Mouse (Mus musculus): Measurements from ENCODE around the gene Il13. TPM values are rescaled to one million over a fixed set of nuclear protein-coding genes. Genes with fewer than 3 reads are reported as not detected.
A peak's percentile ranks its signal among the peaks of the same experiment; 100 is the strongest.

Gene Il13
- total RNA-seq, 2 experiments from 2014 or later: not detected

- DNase-seq: peak; percentile 56
- intact Hi-C loops (cut with DNase I): no loop called here
Observed at GRCm38 (mm10) chr11:53590368-53590768, 44.1 kb downstream of the Il13 start.

- DNase-seq: no peak
- intact Hi-C loops (cut with DNase I): loop anchor here (5.0 kb wide), 1 partner anchor 116 kb away; the partner anchor contains the start of gene Gm9837
Observed at GRCm38 (mm10) chr11:53588279-53588678, 46.2 kb downstream of the Il13 start.

GRCm38 (mm10) chr11:53585510-53585909 lies 49.0 kb downstream of the Il13 start:
- no peak for DNase-seq
- intact Hi-C loops (cut with DNase I): loop anchor here (5.0 kb wide), 1 partner anchor 113 kb away; the partner anchor contains the start of gene Gm9837

- peak; percentile 6 for DNase-seq
- intact Hi-C loops (cut with DNase I): loop anchor here (5.0 kb wide), 1 partner anchor 113 kb away; the partner anchor contains the start of gene Gm9837
Observed at GRCm38 (mm10) chr11:53584849-53585248, 49.7 kb downstream of the Il13 start.

- intact Hi-C loops (cut with DNase I): no loop called here
- DNase-seq: peak; percentile 10
Observed at GRCm38 (mm10) chr11:53583151-53583550, 51.4 kb downstream of the Il13 start.

Other genes starting within 250 kb of the Il13 start
- not detected for gene Leap2, start 211.5 kb downstream of the Il13 start, total RNA-seq (2021)
- 100 to 1,000 TPM; 367 to 399 TPM for gene Uqcrq, start 203.9 kb downstream of the Il13 start, total RNA-seq (2021)
- 1 to 10 TPM; 1.3 to 1.7 TPM for gene Gdf9, start 203.7 kb downstream of the Il13 start, total RNA-seq (2021)
- not detected for gene Gm10447, start 177.6 kb downstream of the Il13 start, total RNA-seq (2021)
- 1 to 10 TPM; 2.8 to 3.2 TPM for gene Shroom1, start 177.5 kb downstream of the Il13 start, total RNA-seq (2021)
- gene Gm9837, start 164.2 kb downstream of the Il13 start, total RNA-seq (2021): not detected
- gene Gm9945, start 154.5 kb downstream of the Il13 start, total RNA-seq (2021): under 1 TPM; 0.52 to 0.98 TPM
- gene Sowaha, start 154.4 kb downstream of the Il13 start, total RNA-seq (2021): 10 to 100 TPM; 12.2 to 18.1 TPM
- 10 to 100 TPM; 53.7 to 54.5 TPM for gene Sept8, start 115.4 kb downstream of the Il13 start, total RNA-seq (2021)
- 100 to 1,000 TPM; 169 to 171 TPM for gene Kif3a, start 67.3 kb downstream of the Il13 start, total RNA-seq (2021)
- not detected for gene Il4, start 16.0 kb downstream of the Il13 start, total RNA-seq (2021)
- gene Rad50, start 72.6 kb upstream of the Il13 start, total RNA-seq (2021): 10 to 100 TPM; 10.1 to 11.3 TPM
- gene Il5, start 86.1 kb upstream of the Il13 start, total RNA-seq (2021): not detected
- 1 to 10 TPM; 2.9 to 4.2 TPM for gene Irf1, start 135.3 kb upstream of the Il13 start, total RNA-seq (2021)
- not detected for gene Gm17334, start 138.5 kb upstream of the Il13 start, total RNA-seq (2021)
- gene Gm12216, start 224.6 kb upstream of the Il13 start, total RNA-seq (2021): 1 to 10 TPM; 1.1 to 1.3 TPM

All from left cerebral cortex, postnatal 4 days (tissue).